Mouse (Mus musculus): ENCODE results near the gene Slc6a6. TPM values are rescaled to one million over a fixed set of nuclear protein-coding genes. Genes with fewer than 3 reads are reported as not detected.

Gene Slc6a6
- polyA plus RNA-seq, 1 experiment from 2014 or later = 40.8 TPM

GRCm38 (mm10) chr6:91688021-91688420 lies 4.2 kb downstream of the Slc6a6 start:
- DNase-seq (ENCODE audit: low spot score) (no peak), ATAC-seq (ENCODE audit: low read depth) (no peak)
- no peak overlapping the region for H3K27ac ChIP-seq (replicated peaks; ENCODE audit: low read depth, low read length)
- H3K4me3 ChIP-seq (ENCODE audit: low read depth, low read length) = no peak overlapping the region
- WGBS = 39% methylated on average over 6 of the region's 6 CpGs
- H3K4me1 ChIP-seq (ENCODE audit: control insufficient read depth, insufficient read depth, low read length) = peaks cover 34% of the 10 kb centered on the region
- H3K27me3 ChIP-seq (replicated peaks; ENCODE audit: control insufficient read depth, insufficient read depth, low read length) = no peaks in the 10 kb centered on the region
- H3K9ac ChIP-seq (ENCODE audit: low read depth, low read length) = 0 out of 2 replicates have a peak overlapping the region, but pooled peaks have one; percentile 31
- H3K9me3 ChIP-seq (ENCODE audit: control insufficient read depth, low read length) = no peaks in the 10 kb centered on the region
- H3K4me2 ChIP-seq (ENCODE audit: low read depth, low read length) = peak overlapping the region; percentile 28
- H3K36me3 ChIP-seq (ENCODE audit: control insufficient read depth, insufficient read depth, low read length) = peaks cover 20% of the 10 kb centered on the region; the same call in 1 of the 2 replicates

DNA sequence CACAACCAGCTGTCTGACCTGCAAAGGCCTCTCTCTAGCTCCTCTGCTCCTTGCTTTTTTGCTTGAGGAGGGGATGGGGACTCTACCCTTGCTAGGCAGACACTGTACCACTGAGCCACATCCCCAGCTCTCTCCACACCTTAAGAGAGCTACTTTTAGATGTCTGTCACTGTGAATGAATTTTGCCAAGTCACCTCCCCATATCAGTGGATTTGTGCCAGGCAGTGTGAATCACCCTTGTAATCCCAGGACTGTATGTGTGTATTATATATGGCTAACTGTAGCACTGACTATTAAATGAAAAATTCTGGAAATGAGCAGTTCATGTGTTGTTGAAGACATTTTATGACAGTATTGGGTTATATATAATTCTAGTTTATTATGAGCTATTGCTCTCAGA lies 5.4 kb downstream of the Slc6a6 start:
- H3K9ac ChIP-seq (ENCODE audit: low read depth, low read length) = no peak overlapping the region
- H3K27ac ChIP-seq (replicated peaks; ENCODE audit: low read depth, low read length) = no peak overlapping the region
- no peak overlapping the region for H3K4me2 ChIP-seq (ENCODE audit: low read depth, low read length)
- no peaks in the 10 kb centered on the region for H3K9me3 ChIP-seq (ENCODE audit: control insufficient read depth, low read length)
- DNase-seq (ENCODE audit: low spot score) = no peak
- no peak overlapping the region for H3K4me3 ChIP-seq (ENCODE audit: low read depth, low read length)
- H3K27me3 ChIP-seq (replicated peaks; ENCODE audit: control insufficient read depth, insufficient read depth, low read length) = no peaks in the 10 kb centered on the region
- ATAC-seq (ENCODE audit: low read depth) = no peak
- peaks cover 29% of the 10 kb centered on the region for H3K4me1 ChIP-seq (ENCODE audit: control insufficient read depth, insufficient read depth, low read length)
- peaks cover 20% of the 10 kb centered on the region; the same call in 1 of the 2 replicates for H3K36me3 ChIP-seq (ENCODE audit: control insufficient read depth, insufficient read depth, low read length)

DNA sequence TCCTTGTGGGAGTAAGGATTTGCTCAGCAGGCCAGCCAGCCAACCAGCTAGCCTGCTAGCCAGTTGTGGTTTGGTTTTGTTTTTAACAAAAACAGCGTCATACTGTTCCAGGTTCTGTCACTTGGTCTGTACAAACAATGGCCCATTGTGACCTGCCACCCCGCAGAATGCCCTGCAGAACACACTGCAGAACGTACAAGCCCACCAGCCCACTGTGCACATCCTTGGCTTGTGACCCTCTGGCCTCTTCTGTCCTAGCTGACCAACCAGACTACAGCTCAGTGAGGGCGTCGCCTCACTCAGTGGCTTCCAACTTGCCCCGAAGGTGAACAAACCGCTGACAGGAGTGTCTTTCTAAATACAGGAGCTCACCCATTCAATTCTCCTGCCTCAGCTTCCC lies 6.4 kb downstream of the Slc6a6 start:
- DNase-seq (ENCODE audit: low spot score) = no peak
- 51% methylated on average over 7 of the region's 7 CpGs for WGBS

GRCm38 (mm10) chr6:91690646-91691045 lies 6.8 kb downstream of the Slc6a6 start:
- no peak for DNase-seq (ENCODE audit: low spot score)
- Histone ChIP-seq H3K4me1 (ENCODE audit: control insufficient read depth, insufficient read depth, low read length) (peaks cover 30% of the 10 kb centered on the region), H3K4me3 (ENCODE audit: low read depth, low read length) (no peak overlapping the region), H3K27ac (replicated peaks; ENCODE audit: low read depth, low read length) (no peak overlapping the region), H3K36me3 (ENCODE audit: control insufficient read depth, insufficient read depth, low read length) (peaks cover 25% of the 10 kb centered on the region; the same call in 1 of the 2 replicates), H3K27me3 (replicated peaks; ENCODE audit: control insufficient read depth, insufficient read depth, low read length) (no peaks in the 10 kb centered on the region), H3K4me2 (ENCODE audit: low read depth, low read length) (no peak overlapping the region), H3K9me3 (ENCODE audit: control insufficient read depth, low read length) (no peaks in the 10 kb centered on the region), H3K9ac (ENCODE audit: low read depth, low read length) (no peak overlapping the region; the same call in 1 of the 2 replicates)
- WGBS = 86% methylated on average over 7 of the region's 7 CpGs
- no peak for ATAC-seq (ENCODE audit: low read depth)

More for the DNA sequence above, 6.4 kb downstream of the Slc6a6 start:
- no peak overlapping the region for H3K4me3 ChIP-seq (ENCODE audit: low read depth, low read length)
- no peak overlapping the region for H3K9ac ChIP-seq (ENCODE audit: low read depth, low read length)
- no peak for ATAC-seq (ENCODE audit: low read depth)
- H3K27me3 ChIP-seq (replicated peaks; ENCODE audit: control insufficient read depth, insufficient read depth, low read length) = no peaks in the 10 kb centered on the region
- peaks cover 33% of the 10 kb centered on the region for H3K4me1 ChIP-seq (ENCODE audit: control insufficient read depth, insufficient read depth, low read length)
- no peaks in the 10 kb centered on the region for H3K9me3 ChIP-seq (ENCODE audit: control insufficient read depth, low read length)
- peaks cover 25% of the 10 kb centered on the region; the same call in 1 of the 2 replicates for H3K36me3 ChIP-seq (ENCODE audit: control insufficient read depth, insufficient read depth, low read length)
- no peak overlapping the region for H3K4me2 ChIP-seq (ENCODE audit: low read depth, low read length)
- no peak overlapping the region for H3K27ac ChIP-seq (replicated peaks; ENCODE audit: low read depth, low read length)

DNA sequence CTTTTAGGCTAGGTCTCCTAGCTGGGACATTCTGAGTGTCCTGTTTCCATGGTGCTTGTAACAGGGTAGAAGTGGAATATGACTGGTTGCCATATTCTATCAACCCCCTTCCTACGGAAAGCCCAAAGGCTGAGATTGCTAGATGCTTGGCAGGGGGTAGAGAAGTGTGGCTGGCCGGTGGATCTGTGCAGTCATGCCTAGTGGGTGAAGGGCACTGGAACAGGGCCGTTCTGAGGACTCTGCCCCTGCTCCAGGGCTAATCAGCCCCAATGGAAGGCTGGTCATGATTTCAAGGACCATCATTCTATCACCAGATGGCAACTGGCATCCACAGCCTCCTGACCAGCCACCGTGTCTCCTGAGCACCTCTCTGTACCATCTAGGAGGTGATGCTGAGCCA lies 7.7 kb downstream of the Slc6a6 start:
- 88% methylated on average over 4 of the region's 4 CpGs for WGBS
- no peaks in the 10 kb centered on the region for H3K27me3 ChIP-seq (replicated peaks; ENCODE audit: control insufficient read depth, insufficient read depth, low read length)
- no peak for ATAC-seq (ENCODE audit: low read depth)

GRCm38 (mm10) chr6:91693301-91693886 lies 9.5 kb downstream of the Slc6a6 start:
- Histone ChIP-seq H3K9me3 (ENCODE audit: control insufficient read depth, low read length) (no peaks in the 10 kb centered on the region), H3K4me3 (ENCODE audit: low read depth, low read length) (no peak overlapping the region), H3K9ac (ENCODE audit: low read depth, low read length) (no peak overlapping the region), H3K27ac (replicated peaks; ENCODE audit: low read depth, low read length) (no peak overlapping the region), H3K4me2 (ENCODE audit: low read depth, low read length) (no peak overlapping the region), H3K4me1 (ENCODE audit: control insufficient read depth, insufficient read depth, low read length) (peaks cover 13% of the 10 kb centered on the region; the same call in 1 of the 2 replicates), H3K36me3 (ENCODE audit: control insufficient read depth, insufficient read depth, low read length) (peaks cover 25% of the 10 kb centered on the region; the same call in 1 of the 2 replicates), H3K27me3 (replicated peaks; ENCODE audit: control insufficient read depth, insufficient read depth, low read length) (no peaks in the 10 kb centered on the region)
- DNase-seq (ENCODE audit: low spot score) (no peak), ATAC-seq (ENCODE audit: low read depth) (no peak)
- WGBS = 85% methylated on average over 17 of the region's 17 CpGs

More for the DNA sequence above, 7.7 kb downstream of the Slc6a6 start:
- H3K4me2 ChIP-seq (ENCODE audit: low read depth, low read length) = no peak overlapping the region
- H3K27ac ChIP-seq (replicated peaks; ENCODE audit: low read depth, low read length) = no peak overlapping the region
- no peak overlapping the region for H3K4me3 ChIP-seq (ENCODE audit: low read depth, low read length)
- H3K4me1 ChIP-seq (ENCODE audit: control insufficient read depth, insufficient read depth, low read length) = peaks cover 21% of the 10 kb centered on the region
- no peak overlapping the region for H3K9ac ChIP-seq (ENCODE audit: low read depth, low read length)
- no peak for DNase-seq (ENCODE audit: low spot score)
- H3K9me3 ChIP-seq (ENCODE audit: control insufficient read depth, low read length) = no peaks in the 10 kb centered on the region
- H3K36me3 ChIP-seq (ENCODE audit: control insufficient read depth, insufficient read depth, low read length) = peaks cover 25% of the 10 kb centered on the region; the same call in 1 of the 2 replicates

- no peak overlapping the region for H3K9ac ChIP-seq (ENCODE audit: low read depth, low read length)
- 0 out of 2 replicates have a peak, but pooled peaks cover 13% of the 10 kb centered on the region for H3K4me1 ChIP-seq (ENCODE audit: control insufficient read depth, insufficient read depth, low read length)
- no peak overlapping the region for H3K4me3 ChIP-seq (ENCODE audit: low read depth, low read length)
- DNase-seq (ENCODE audit: low spot score) = no peak
- H3K27me3 ChIP-seq (replicated peaks; ENCODE audit: control insufficient read depth, insufficient read depth, low read length) = no peaks in the 10 kb centered on the region
- H3K36me3 ChIP-seq (ENCODE audit: control insufficient read depth, insufficient read depth, low read length) = peaks cover 25% of the 10 kb centered on the region; the same call in 1 of the 2 replicates
- no peak for ATAC-seq (ENCODE audit: low read depth)
- no peak overlapping the region for H3K4me2 ChIP-seq (ENCODE audit: low read depth, low read length)
- WGBS = 72% methylated on average over 6 of the region's 7 CpGs
- no peak overlapping the region for H3K27ac ChIP-seq (replicated peaks; ENCODE audit: low read depth, low read length)
- no peaks in the 10 kb centered on the region for H3K9me3 ChIP-seq (ENCODE audit: control insufficient read depth, low read length)
Measured at GRCm38 (mm10) chr6:91694610-91695009, 10.8 kb downstream of the Slc6a6 start.

DNA sequence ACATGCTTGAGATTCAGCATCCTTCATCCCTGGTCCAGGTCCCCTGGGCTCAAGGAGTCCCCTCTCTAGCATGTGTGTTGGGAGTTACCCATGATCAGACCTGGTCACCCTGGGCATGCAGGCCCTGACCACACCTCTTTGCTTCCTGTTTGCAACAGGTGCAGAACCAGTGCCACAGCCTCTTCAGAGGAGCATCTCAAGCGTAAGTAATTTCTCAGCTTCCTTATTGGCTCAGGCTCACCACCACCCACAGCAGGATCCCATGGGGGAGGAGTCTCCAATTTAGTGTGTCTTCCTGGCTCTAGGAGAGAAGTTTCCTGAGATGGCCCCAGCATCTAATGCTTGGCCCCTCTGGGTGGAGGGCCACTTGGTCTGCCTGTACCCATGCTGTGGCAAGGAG lies 15.0 kb downstream of the Slc6a6 start:
- H3K4me2 ChIP-seq (ENCODE audit: low read depth, low read length) = no peak overlapping the region
- no peak overlapping the region for H3K27ac ChIP-seq (replicated peaks; ENCODE audit: low read depth, low read length)
- DNase-seq (ENCODE audit: low spot score) = peak; percentile 57
- H3K36me3 ChIP-seq (ENCODE audit: control insufficient read depth, insufficient read depth, low read length) = peaks cover 38% of the 10 kb centered on the region
- H3K4me3 ChIP-seq (ENCODE audit: low read depth, low read length) = no peak overlapping the region
- ATAC-seq (ENCODE audit: low read depth) = peak; percentile 56; the same call in 1 of the 2 replicates
- no peaks in the 10 kb centered on the region for H3K9me3 ChIP-seq (ENCODE audit: control insufficient read depth, low read length)
- H3K9ac ChIP-seq (ENCODE audit: low read depth, low read length) = no peak overlapping the region
- no peaks in the 10 kb centered on the region for H3K27me3 ChIP-seq (replicated peaks; ENCODE audit: control insufficient read depth, insufficient read depth, low read length)
- WGBS = 87% methylated on average over 1 of the region's 1 CpGs
- H3K4me1 ChIP-seq (ENCODE audit: control insufficient read depth, insufficient read depth, low read length) = 0 out of 2 replicates have a peak, but pooled peaks cover 9% of the 10 kb centered on the region

Measured in embryonic facial prominence, embryonic 14.5 days (tissue).